Mouse (Mus musculus) kidney, adult 2 months (tissue): ENCODE results near the gene Pcbd2. TPM values are rescaled to one million over a fixed set of nuclear protein-coding genes. Genes with fewer than 3 reads are reported as not detected.

ENCODE experiments used
- DNase-seq: peaks from one replicate; pipeline ENCODE4 v3.0.0; 2021
- H3K27ac ChIP-seq: fragments of 200-500 bp; 2 replicates; pipeline ENCODE4 v1.5.1; 2012; ENCODE audit warnings: low read depth, low read length, control low read depth, inconsistent platforms; ENCODE audit not compliant: insufficient read depth
- H3K27me3 ChIP-seq: fragments of 200-500 bp; replicated peaks from 2 replicates; pipeline ENCODE4 v1.6.1; 2012; ENCODE audit warnings: mild to moderate bottlenecking, moderate library complexity, low read length, inconsistent platforms; ENCODE audit not compliant: control insufficient read depth, insufficient read depth
- H3K36me3 ChIP-seq: fragments of 200-500 bp; 2 replicates; pipeline ENCODE4 v1.6.1; 2012; ENCODE audit warnings: mild to moderate bottlenecking, moderate library complexity, low read length, inconsistent platforms; ENCODE audit not compliant: control insufficient read depth, insufficient read depth
- H3K4me1 ChIP-seq: fragments of 200-500 bp; 2 replicates; pipeline ENCODE4 v1.6.1; 2011; ENCODE audit warnings: low read length; ENCODE audit not compliant: control insufficient read depth, insufficient read depth
- H3K4me3 ChIP-seq: fragments of 200-500 bp; 2 replicates; pipeline ENCODE4 v1.5.1; 2011; ENCODE audit warnings: mild to moderate bottlenecking, low read depth, low read length, control low read depth; ENCODE audit not compliant: insufficient read depth
- CTCF ChIP-seq: fragments of 200-500 bp; conservative IDR thresholded peaks from 2 replicates; pipeline ENCODE4 v1.5.1; 2011; ENCODE audit warnings: low read depth, mild to moderate bottlenecking, control low read depth, low read length, moderate library complexity, mixed read lengths; ENCODE audit not compliant: insufficient read depth, insufficient read length
- POLR2A ChIP-seq: fragments of 200-500 bp; IDR thresholded peaks from one replicate; pipeline ENCODE4 v1.6.1; 2011; ENCODE audit warnings: low read depth, low read length, control low read depth
- WGBS: fragments of 180-500 bp; shearing (Covaris S2); methylation state at CpG from one replicate; pipeline ENCODE4 v1.1.7; 2018; 5-methylcytosine and 5-hydroxymethylcytosine counted together
- polyA plus RNA-seq: library from polyadenylated mRNA; depleted of rRNA; stranded (reverse); fragments of >200 nt; gene quantifications from 2 replicates; pipeline ENCODE4 v1.2.3, GENCODE M21; 2012; rRNA removed

The Pcbd2 gene
- polyA plus RNA-seq: 64.0 and 81.4 TPM in 2 replicates

DNA sequence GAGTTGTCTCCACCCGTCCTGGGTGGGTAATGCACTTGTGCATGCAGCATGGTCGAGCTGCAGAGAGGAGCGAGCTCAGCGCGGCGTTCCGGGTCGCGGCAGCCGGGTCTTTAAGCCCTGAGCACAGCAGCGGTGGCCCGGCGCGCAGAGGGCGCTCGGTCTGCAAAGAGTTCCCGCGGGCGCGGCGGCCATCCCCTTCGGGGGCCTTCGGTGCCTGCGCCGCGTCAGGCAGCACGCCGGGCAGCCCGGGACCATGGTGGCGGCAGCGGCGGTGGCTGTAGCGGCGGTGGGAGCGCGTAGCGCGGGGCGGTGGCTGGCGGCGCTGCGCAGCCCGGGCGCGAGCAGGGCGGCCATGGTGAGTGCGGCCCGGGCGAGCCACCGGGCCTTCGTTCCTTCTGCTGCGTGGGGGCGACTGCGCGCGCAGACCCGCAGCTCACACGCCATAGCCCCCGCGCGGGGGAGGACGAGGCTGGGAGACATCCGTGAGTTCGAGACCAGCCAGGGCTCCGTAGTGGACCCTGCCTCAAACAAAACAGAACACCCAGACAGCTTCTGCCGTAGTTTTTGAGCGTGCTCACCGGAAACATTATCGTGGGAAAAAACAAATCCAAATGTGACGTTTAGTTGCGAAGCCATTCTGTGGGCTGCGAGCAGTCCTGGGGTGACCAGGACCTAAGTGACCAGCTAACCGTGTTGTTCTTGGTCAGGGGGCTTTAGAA is at the start of gene Pcbd2:
Gene Pcbd2 (plus strand): TSS at position 249 of the 719 bp plus-strand sequence.
- DNase-seq: peak; percentile 91
- no peaks in the 10 kb centered on the region for H3K36me3 ChIP-seq
- no peaks in the 10 kb centered on the region for H3K27me3 ChIP-seq
- WGBS: under 1% methylated on average over 73 of the region's 73 CpGs
- peak within 1 kb of the TSS; percentile 83 for H3K27ac ChIP-seq
- no peaks in the 10 kb centered on the region for H3K4me1 ChIP-seq
- TF ChIP-seq POLR2A: peak; percentile 7
- no peak for TF ChIP-seq CTCF
- peak within 1 kb of the TSS; percentile 77 for H3K4me3 ChIP-seq

DNA sequence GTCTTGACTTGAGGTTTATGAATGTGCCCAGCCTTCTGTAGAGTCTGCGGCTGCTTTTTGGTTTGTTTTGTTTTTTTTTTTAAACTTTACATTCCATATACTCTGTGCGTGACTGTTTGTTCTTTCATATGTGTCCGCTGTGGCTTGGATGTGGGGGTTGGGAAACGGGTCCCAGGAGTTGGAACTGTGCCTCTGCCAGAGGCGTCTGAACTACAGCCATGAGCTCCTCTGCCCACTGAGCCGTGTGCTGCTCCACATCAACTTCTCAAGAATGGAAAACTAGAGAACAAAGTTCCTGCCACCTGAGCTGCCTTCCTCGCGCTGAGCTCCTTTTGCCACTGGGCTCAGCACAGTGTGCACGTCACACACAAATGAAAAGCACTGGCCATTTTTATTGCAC is 45.0 kb upstream of the Pcbd2 start:
- TF ChIP-seq POLR2A (no peak), CTCF (no peak)
- WGBS: 60% methylated on average over 9 of the region's 9 CpGs
- Histone ChIP-seq H3K4me1 (peaks cover 2% of the 10 kb centered on the region; the same call in 1 of the 2 replicates), H3K36me3 (no peaks in the 10 kb centered on the region; the same call in 1 of the 2 replicates), H3K27ac (peak overlapping the region; percentile 25; the same call in 1 of the 2 replicates), H3K4me3 (no peak overlapping the region), H3K27me3 (no peaks in the 10 kb centered on the region)
- peak; percentile 80 for DNase-seq

DNA sequence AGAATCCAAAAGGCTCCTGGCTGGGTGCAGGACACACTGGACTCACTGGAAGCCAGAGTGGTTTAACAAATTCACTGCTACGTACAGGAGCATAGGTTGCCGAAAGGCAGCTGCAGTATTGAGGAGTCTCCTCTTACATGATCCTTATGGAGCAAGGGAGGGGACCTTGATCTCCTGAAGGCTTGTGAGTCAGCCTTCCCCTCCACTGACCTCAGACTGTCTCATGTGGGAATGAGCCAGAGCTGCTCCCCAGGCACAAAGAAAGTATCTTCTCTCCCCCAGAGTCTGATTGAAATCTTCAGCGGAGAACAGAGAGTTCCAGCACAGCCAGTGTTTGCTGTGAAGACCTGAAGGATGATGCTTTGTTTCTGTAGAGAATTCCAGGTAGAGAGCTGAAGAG is 43.6 kb upstream of the Pcbd2 start:
- Histone ChIP-seq H3K36me3 (no peaks in the 10 kb centered on the region; the same call in 1 of the 2 replicates), H3K27ac (no peak overlapping the region), H3K27me3 (no peaks in the 10 kb centered on the region), H3K4me3 (no peak overlapping the region), H3K4me1 (peaks cover 2% of the 10 kb centered on the region; the same call in 1 of the 2 replicates)
- TF ChIP-seq CTCF (no peak), POLR2A (no peak)
- DNase-seq: no peak
- 89% methylated on average over 3 of the region's 3 CpGs for WGBS

DNA sequence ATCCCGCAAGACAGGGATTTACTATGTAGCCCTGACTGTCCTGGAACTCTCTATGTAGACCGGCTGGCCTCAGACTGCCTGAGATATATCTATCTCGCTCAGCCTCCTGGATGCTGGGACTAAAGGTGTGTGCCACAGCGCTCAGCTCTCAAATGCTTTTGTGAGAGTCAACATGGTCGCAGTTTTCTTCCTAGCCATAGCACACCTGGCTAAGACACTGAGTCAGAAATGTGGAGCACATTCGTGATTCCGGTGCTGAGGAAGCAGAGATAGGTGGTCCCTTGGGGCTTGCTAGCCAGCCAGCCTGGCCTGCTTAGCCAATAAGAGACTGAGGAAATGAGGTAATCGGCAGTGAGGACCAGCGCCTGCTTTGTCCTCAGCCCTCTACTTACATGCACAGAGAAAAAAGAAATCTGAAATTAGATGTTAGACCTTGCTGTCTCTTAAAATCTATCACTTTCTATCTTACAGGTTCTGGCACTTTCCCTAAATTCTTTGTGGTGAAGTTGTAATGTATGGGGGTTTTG is 41.0 kb upstream of the Pcbd2 start:
- H3K27me3 ChIP-seq: no peaks in the 10 kb centered on the region
- H3K27ac ChIP-seq: no peak overlapping the region
- no peaks in the 10 kb centered on the region for H3K36me3 ChIP-seq
- 78% methylated on average over 9 of the region's 9 CpGs for WGBS
- no peak overlapping the region for H3K4me3 ChIP-seq
- H3K4me1 ChIP-seq: peaks cover 2% of the 10 kb centered on the region; the same call in 1 of the 2 replicates
- TF ChIP-seq CTCF (no peak), POLR2A (no peak)
- DNase-seq: no peak

DNA sequence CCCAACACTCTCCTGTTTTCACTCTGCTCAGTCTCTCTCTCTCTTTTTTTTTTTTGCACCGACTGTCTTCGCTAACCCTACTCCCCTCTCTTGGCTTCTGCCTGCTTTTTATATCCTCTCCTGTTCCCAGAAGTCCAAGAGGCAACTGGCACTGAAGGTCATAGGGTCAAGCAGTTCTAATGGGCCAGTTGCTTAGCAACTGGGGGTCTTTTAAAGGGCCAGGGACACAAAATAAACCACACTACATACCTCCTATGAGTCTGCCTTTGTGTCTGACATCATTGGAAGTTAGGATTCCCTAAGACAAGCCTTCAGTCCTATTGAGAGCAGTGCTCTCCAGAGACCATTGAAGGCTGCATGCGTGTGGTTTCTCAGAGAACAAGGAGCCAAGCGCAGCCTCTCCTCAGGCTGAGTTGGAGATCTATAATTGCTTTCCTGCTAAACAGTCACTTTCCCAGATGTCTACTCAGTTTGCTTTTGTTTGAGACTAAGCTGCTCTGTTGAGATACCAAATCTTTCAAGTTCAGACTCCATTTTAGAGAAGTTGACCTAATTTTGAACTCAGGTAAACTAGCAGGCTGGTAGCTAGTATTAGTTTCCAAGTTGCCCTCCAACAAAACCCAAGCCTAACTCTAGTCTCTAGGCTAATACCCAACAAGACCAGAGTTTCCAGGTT is 39.1 kb upstream of the Pcbd2 start:
- Histone ChIP-seq H3K4me3 (no peak overlapping the region), H3K27me3 (no peaks in the 10 kb centered on the region), H3K4me1 (no peaks in the 10 kb centered on the region; the same call in 1 of the 2 replicates), H3K36me3 (no peaks in the 10 kb centered on the region), H3K27ac (no peak overlapping the region)
- no peak for TF ChIP-seq POLR2A
- TF ChIP-seq CTCF: no peak
- 55% methylated on average over 4 of the region's 4 CpGs for WGBS
- DNase-seq: no peak

DNA sequence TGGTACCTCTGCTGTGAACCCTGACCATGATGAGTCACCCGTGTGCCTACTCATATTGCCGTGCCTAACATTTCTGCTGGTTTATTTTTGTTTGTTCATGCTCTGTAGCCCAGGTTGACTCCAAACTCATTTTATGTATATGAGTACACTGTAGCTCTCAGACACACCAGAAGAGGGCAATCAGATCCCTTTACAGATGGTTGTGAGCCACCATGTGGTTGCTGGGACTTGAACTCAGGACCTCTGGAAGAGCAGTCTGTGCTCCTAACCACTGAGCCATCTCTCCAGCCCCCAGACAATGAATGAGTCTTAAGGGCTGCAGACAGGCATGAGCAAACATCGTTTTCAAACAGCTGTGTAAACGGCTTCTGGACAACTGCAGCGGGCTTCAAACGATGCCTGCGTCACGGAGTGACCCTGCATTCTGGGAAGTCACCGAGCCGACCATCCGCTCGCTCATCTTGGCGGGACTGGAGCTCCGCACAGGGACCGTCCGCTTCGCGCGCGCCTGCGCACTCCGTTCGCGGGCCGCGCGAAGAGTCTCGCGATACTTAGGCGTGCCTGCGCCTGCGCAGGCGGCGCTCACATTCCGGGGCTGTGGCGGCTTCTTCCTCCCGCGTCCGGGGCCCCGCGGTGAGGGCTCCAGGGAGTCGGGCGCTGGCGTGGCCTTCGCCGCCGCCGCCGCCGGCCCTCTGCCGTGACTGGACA is 34.5 kb upstream of the Pcbd2 start, which contains the start of gene B230219D22Rik:
Gene B230219D22Rik (plus strand): TSS at position 590 of the 708 bp plus-strand sequence.
- peak; percentile 96 for TF ChIP-seq POLR2A
- TF ChIP-seq CTCF: no peak
- H3K4me3 ChIP-seq: peak within 1 kb of the TSS; percentile 95
- no peaks in the 10 kb centered on the region for H3K36me3 ChIP-seq
- H3K4me1 ChIP-seq: peaks cover 11% of the 10 kb centered on the region; the same call in 1 of the 2 replicates
- WGBS: 1% methylated on average over 51 of the region's 51 CpGs
- DNase-seq: peak; percentile 94
- H3K27me3 ChIP-seq: no peaks in the 10 kb centered on the region
- peak within 1 kb of the TSS; percentile 82 for H3K27ac ChIP-seq
